Mouse (Mus musculus): ENCODE measurements around the gene Bcas3. TPM values are rescaled to one million over a fixed set of nuclear protein-coding genes. Genes with fewer than 3 reads are reported as not detected.

Bcas3 gene
- polyA plus RNA-seq, 1 experiment from 2014 or later = 18.2 TPM

DNA sequence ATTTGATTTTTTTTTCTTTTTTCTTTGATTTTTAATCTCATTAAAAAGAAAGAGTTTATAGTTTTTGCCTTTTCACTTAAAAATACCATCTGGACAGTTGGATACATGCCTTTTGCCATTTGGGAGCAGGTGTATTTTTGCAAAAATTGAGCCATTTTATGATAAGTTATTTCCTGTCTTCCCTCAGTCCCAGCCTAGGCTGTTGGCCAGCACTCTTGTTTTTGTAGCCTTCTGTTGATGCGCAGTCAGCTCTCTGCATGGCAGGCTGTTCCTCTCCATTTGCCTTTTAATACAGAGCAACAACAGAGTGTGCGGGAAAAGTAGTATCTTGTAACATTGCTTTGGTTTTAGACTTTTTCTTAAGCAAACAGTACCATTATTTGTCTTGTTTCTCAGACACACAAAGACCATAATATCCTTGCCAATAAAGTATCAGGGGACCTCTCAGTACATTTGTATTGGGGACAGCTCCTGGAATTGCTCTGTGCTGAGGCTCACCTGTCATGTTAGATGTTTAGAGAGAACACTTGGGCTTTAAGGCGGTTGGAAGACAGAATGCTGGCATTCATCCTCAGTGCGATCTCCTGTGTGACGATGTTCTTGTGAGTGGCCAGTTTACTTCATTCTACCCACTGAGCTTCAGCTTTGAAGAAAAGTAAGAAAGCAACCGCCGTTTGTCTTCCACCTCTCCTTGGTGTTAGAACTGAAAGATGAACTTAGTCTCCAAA lies 23.6 kb upstream of the Bcas3 start:
- H3K9ac ChIP-seq = no peak overlapping the region
- H3K9me3 ChIP-seq (replicated peaks) = no peaks in the 10 kb centered on the region
- no peak overlapping the region for H3K27ac ChIP-seq
- no peak for ATAC-seq
- H3K4me3 ChIP-seq = no peak overlapping the region
- peaks cover 76% of the 10 kb centered on the region for H3K36me3 ChIP-seq
- no peak overlapping the region for H3K4me2 ChIP-seq
- no peaks in the 10 kb centered on the region for H3K27me3 ChIP-seq (replicated peaks)
- H3K4me1 ChIP-seq = peaks cover 6% of the 10 kb centered on the region
- WGBS (ENCODE audit: insufficient replicate concordance) = 88% methylated on average over 7 of the region's 7 CpGs

DNA sequence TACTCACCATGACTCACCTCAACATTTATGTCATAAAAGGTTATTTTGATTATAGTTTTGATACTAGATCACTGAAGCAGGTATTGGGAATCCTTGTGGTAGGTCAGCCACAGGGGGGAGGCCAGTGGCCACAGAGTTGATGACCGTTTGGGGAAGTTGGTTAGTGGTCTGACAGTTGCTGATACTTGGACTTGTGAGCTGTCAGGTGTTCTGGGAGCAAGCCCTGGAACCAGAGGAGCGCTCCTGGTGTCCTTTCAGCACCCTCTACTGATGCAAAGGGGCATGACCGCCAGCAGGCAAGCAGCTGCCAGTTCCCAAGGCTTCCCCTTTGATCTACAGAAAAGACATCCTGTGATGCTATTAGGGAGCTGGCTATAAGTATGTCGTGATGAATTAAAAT lies 18.2 kb upstream of the Bcas3 start:
- peaks cover 21% of the 10 kb centered on the region for H3K4me1 ChIP-seq
- H3K4me3 ChIP-seq = no peak overlapping the region
- H3K4me2 ChIP-seq = no peak overlapping the region
- ATAC-seq = no peak
- no peaks in the 10 kb centered on the region for H3K27me3 ChIP-seq (replicated peaks)
- no peak overlapping the region; the same call in 1 of the 2 replicates for H3K27ac ChIP-seq
- no peak overlapping the region for H3K9ac ChIP-seq
- WGBS (ENCODE audit: insufficient replicate concordance) = 37% methylated on average over 4 of the region's 4 CpGs
- H3K9me3 ChIP-seq (replicated peaks) = no peaks in the 10 kb centered on the region
- H3K36me3 ChIP-seq = peaks cover 89% of the 10 kb centered on the region

DNA sequence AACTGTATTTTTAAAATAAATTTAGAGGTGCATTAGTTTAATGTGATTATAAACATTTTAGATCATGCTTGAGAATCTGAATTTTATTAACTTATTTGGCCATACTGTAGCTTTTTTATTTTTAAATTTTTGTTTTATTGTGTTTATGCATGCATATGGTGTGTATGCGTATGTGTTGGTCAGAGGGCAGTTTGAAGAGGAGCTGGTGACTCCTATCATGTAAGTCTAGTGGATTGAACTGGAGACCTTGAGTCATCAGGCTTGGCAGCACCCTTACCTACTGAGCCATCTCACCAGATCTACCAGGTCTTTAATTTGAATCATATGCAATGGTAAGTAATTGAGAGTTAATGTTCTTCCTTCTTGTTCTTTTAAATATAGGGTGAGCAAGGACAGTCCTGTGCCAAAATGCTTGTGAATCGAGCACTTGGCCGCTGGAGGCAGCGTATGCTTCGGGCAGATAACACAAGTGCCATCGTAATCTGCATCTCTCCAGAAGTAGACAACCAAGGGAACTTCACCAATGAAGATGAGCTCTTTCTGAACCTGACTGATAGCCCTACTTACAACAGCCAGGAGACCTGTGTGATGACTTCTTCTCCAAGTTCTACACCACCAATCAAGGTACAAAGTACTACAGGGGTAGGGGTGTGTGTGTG lies 13.7 kb upstream of the Bcas3 start:
- H3K27me3 ChIP-seq (replicated peaks) = no peaks in the 10 kb centered on the region
- peaks cover 57% of the 10 kb centered on the region for H3K4me1 ChIP-seq
- 20% methylated on average over 6 of the region's 6 CpGs for WGBS (ENCODE audit: insufficient replicate concordance)
- H3K4me2 ChIP-seq = peak overlapping the region; percentile 67
- peak; percentile 94 for ATAC-seq
- no peaks in the 10 kb centered on the region for H3K9me3 ChIP-seq (replicated peaks)
- peaks cover 88% of the 10 kb centered on the region for H3K36me3 ChIP-seq
- peak overlapping the region; percentile 96 for H3K27ac ChIP-seq
- peak overlapping the region; percentile 72 for H3K9ac ChIP-seq
- peak overlapping the region; percentile 57 for H3K4me3 ChIP-seq

DNA sequence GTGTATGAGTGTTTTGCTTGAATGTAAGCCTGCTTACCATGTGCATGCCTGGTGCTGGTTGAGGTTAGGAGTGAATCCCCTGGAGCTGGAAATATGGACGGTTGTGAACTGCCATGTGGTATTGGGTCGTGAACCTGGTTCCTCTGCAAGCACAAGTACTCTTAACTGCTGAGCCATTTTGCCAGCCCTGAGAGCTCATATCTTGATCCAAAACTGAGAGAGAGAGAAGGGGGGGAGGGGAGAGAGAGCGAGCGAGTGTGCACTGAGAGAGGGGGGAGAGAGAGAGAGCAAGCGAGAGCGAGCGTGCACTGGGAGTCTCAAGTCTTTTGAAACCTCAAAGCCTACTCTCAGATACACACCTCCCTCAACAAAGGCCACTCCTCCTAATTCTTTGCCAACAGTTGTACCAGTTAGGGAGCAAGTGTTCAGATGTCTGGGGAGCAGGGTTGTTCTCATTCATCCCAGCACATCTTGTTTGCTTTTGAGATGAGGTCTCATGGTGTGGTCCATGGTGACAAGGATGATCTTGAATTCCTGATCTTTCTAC lies 12.8 kb upstream of the Bcas3 start:
- peaks cover 59% of the 10 kb centered on the region for H3K4me1 ChIP-seq
- ATAC-seq = peak; percentile 56
- H3K4me2 ChIP-seq = peak overlapping the region; percentile 67
- no peaks in the 10 kb centered on the region for H3K27me3 ChIP-seq (replicated peaks)
- H3K9ac ChIP-seq = peak overlapping the region; percentile 72
- H3K27ac ChIP-seq = peak overlapping the region; percentile 96
- peaks cover 82% of the 10 kb centered on the region for H3K36me3 ChIP-seq
- no peaks in the 10 kb centered on the region for H3K9me3 ChIP-seq (replicated peaks)
- 50% methylated on average over 7 of the region's 7 CpGs for WGBS (ENCODE audit: insufficient replicate concordance)
- H3K4me3 ChIP-seq = peak overlapping the region; percentile 57

DNA sequence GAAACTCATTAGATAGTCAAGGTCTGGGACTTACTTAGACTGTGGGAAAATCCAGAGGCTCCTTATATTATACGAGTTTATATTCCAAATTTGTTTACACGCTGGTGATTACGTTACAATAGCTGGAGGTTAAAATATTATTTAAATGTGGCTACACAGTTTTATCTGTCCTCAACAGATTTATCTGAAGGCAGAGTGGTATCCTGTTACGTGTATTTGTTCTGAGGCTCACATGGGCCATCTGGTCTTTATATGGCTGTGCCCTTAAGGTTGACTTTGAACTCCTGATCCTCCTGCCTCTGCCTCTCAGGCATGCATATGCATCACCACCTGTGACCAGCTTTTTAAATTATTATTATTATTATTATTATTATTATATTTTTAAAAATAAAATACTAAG lies 852 bp downstream of the Bcas3 start:
- H3K36me3 ChIP-seq = peaks cover 17% of the 10 kb centered on the region
- peak overlapping the region; percentile 75 for H3K27ac ChIP-seq
- H3K9ac ChIP-seq = peak overlapping the region; percentile 84
- H3K4me1 ChIP-seq = peaks cover 53% of the 10 kb centered on the region
- no peaks in the 10 kb centered on the region for H3K27me3 ChIP-seq (replicated peaks)
- H3K4me2 ChIP-seq = peak overlapping the region; percentile 84
- no peaks in the 10 kb centered on the region for H3K9me3 ChIP-seq (replicated peaks)
- peak overlapping the region; percentile 75 for H3K4me3 ChIP-seq
- 38% methylated on average over 4 of the region's 4 CpGs for WGBS (ENCODE audit: insufficient replicate concordance)
- no peak for ATAC-seq

DNA sequence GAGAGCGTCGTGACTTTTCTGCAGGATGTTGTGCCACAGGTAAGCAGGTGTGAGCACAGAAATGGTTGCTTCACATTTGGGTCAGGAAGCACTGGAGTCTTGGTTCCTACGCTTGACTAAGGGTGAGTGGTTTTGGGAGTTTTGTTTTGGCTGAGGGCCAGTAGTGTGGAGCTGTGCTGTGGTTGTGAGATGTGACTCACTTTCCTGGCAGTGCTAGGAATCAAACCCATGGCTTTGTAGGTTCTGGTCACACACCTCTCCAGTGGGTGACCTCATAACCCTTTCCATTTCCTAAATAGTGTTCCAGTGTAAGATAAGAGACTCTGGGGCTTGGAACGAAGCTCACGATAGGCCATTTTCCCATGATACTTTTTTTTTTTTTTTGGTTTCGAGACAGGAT lies 6.7 kb downstream of the Bcas3 start:
- Histone ChIP-seq H3K4me1 (peaks cover 5% of the 10 kb centered on the region), H3K4me3 (no peak overlapping the region), H3K9me3 (replicated peaks) (no peaks in the 10 kb centered on the region), H3K27me3 (replicated peaks) (no peaks in the 10 kb centered on the region), H3K4me2 (no peak overlapping the region), H3K36me3 (peaks cover 61% of the 10 kb centered on the region), H3K27ac (no peak overlapping the region), H3K9ac (no peak overlapping the region)
- WGBS (ENCODE audit: insufficient replicate concordance) = 80% methylated on average over 6 of the region's 6 CpGs
- ATAC-seq = no peak

DNA sequence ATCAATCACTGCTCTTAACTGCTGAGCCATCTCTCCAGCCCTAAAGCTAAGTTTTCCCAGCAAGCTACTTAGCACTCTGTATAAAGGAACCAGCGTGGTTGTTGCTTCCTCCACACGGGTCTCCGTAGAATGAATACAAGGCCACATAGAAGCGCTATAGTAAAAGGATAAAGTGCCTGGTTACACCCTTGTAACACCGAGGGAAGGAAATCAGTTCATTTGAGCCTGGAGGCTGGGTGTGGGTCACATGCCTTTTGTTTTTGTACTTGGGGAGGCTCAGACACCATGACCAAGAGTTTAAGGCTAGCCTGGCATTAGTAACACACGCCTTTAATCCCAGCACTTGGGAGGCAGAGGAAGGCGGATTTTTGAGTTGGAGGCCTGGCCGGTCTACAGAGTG lies 8.7 kb downstream of the Bcas3 start:
- Histone ChIP-seq H3K9ac (no peak overlapping the region), H3K4me1 (no peaks in the 10 kb centered on the region), H3K4me3 (no peak overlapping the region), H3K27ac (no peak overlapping the region), H3K9me3 (replicated peaks) (no peaks in the 10 kb centered on the region), H3K4me2 (no peak overlapping the region), H3K36me3 (peaks cover 69% of the 10 kb centered on the region), H3K27me3 (replicated peaks) (no peaks in the 10 kb centered on the region)
- 84% methylated on average over 8 of the region's 8 CpGs for WGBS (ENCODE audit: insufficient replicate concordance)
- ATAC-seq = no peak

DNA sequence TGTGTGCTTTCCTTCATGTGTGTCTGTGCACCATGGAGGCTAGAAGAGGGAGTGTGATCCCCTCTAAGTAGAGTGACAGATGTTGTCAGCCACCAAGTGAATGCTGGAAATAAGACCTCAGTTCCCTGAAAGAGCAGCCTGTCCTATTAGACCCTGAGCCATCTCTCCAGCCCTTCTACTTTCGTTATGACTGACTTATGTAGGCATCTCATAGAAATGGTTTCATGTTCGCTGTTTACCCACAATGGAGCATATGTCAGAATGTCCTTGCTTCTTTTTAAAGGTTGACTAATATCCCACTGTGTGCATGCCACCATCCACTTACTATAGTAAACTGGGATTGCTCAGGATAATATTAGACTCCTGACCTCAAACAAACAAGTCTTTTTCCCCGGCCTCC lies 13.2 kb downstream of the Bcas3 start:
- no peak for ATAC-seq
- Histone ChIP-seq H3K9me3 (replicated peaks) (no peaks in the 10 kb centered on the region), H3K4me1 (no peaks in the 10 kb centered on the region), H3K4me2 (no peak overlapping the region), H3K27me3 (replicated peaks) (no peaks in the 10 kb centered on the region), H3K36me3 (peaks cover 50% of the 10 kb centered on the region), H3K27ac (no peak overlapping the region), H3K4me3 (no peak overlapping the region), H3K9ac (no peak overlapping the region)
- WGBS (ENCODE audit: insufficient replicate concordance) = 82% methylated on average over 3 of the region's 3 CpGs

DNA sequence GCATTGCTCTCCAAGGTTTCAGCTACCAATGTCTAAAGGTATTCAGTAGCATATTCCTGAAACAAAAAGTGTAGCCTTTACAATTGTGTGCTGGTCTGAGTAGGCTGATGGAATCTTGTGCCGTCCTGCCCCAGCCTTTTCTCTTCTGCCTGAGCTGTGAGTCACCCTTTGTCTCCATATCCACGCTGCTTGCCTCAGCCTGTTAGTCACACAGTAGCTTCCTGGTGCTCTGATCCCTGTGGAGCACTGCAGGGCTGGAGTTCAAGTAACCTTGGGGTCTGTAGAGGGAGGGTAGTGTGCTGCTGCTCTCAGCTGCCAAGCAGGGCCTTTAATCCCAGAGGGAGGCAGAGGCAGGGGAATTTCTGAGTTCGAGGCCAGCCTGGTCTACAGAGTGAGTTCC lies 14.9 kb downstream of the Bcas3 start:
- Histone ChIP-seq H3K4me1 (no peaks in the 10 kb centered on the region), H3K9me3 (replicated peaks) (no peaks in the 10 kb centered on the region), H3K9ac (no peak overlapping the region), H3K4me2 (no peak overlapping the region), H3K27ac (no peak overlapping the region), H3K4me3 (no peak overlapping the region), H3K36me3 (peaks cover 49% of the 10 kb centered on the region), H3K27me3 (replicated peaks) (no peaks in the 10 kb centered on the region)
- no peak for ATAC-seq
- 75% methylated on average over 3 of the region's 3 CpGs for WGBS (ENCODE audit: insufficient replicate concordance)

DNA sequence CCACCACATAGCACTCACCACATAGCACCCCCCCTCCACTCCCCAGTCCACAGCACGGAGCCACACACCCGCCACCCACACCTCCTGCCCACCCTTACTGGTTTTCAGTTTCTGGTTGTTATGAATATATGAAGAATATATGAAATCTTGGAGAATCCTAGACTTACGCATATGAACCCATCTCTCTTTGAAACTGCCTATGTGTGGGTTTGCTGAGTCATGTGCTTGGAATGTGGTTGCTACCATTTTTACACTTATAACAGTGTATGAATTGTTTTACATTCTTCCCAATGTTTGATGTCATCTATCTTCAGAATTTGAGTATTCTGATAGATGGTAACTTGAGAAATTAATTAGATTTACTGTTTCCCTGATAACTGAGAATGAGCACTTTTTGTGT lies 26.1 kb downstream of the Bcas3 start:
- ATAC-seq = no peak
- WGBS (ENCODE audit: insufficient replicate concordance) = 74% methylated on average over 3 of the region's 3 CpGs
- Histone ChIP-seq H3K36me3 (no peaks in the 10 kb centered on the region), H3K4me2 (no peak overlapping the region), H3K27ac (no peak overlapping the region), H3K4me1 (no peaks in the 10 kb centered on the region), H3K4me3 (no peak overlapping the region), H3K9ac (no peak overlapping the region), H3K27me3 (replicated peaks) (no peaks in the 10 kb centered on the region), H3K9me3 (replicated peaks) (no peaks in the 10 kb centered on the region)

DNA sequence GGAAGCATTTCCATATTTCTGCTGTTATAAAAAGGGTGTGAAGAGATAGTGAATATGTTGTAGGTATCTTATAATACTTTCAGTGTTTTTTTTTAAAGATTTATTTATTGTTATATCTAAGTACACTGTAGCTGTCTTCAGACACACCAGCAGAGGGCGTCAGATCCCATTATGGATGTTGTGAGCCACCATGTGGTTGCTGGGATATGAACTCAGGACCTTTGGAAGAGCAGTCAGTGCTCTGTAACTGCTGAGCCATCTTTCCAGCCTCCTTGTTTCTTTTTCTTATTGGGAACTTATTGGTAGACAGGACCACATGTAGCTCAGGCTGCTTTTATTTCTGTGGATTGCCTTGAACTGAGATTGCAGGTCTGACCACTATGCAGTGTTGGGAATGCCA lies 27.1 kb downstream of the Bcas3 start:
- Histone ChIP-seq H3K27me3 (replicated peaks) (no peaks in the 10 kb centered on the region), H3K9me3 (replicated peaks) (no peaks in the 10 kb centered on the region), H3K9ac (no peak overlapping the region), H3K4me1 (no peaks in the 10 kb centered on the region), H3K4me2 (no peak overlapping the region), H3K4me3 (no peak overlapping the region), H3K36me3 (no peaks in the 10 kb centered on the region), H3K27ac (no peak overlapping the region)
- ATAC-seq = no peak
- WGBS (ENCODE audit: insufficient replicate concordance) = 3% methylated on average over 1 of the region's 1 CpGs

DNA sequence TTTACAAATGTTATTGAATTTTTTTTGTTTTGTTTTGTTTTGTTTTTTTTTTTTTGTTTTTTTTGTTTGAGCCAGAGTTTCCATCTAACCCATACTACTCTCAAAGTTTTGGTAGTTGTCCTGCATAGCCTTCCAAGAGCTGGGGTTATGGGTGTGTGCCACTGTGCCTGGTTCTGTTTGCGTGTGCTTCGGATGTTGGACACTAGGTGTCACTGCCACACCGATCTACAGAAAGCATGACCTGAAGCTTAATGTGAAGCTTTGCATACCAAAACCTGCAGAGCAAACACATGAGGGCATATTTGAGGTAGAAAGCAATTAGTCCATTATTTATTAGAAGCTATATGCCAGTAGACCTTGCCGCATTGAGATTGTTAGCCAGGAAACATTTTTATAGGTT lies 29.1 kb downstream of the Bcas3 start:
- H3K27me3 ChIP-seq (replicated peaks) = no peaks in the 10 kb centered on the region
- 0 out of 2 replicates have a peak, but pooled peaks have one; percentile 24 for ATAC-seq
- no peaks in the 10 kb centered on the region for H3K4me1 ChIP-seq
- H3K4me3 ChIP-seq = no peak overlapping the region
- H3K4me2 ChIP-seq = no peak overlapping the region
- WGBS (ENCODE audit: insufficient replicate concordance) = 15% methylated on average over 4 of the region's 4 CpGs
- H3K36me3 ChIP-seq = no peaks in the 10 kb centered on the region
- no peak overlapping the region for H3K27ac ChIP-seq
- no peak overlapping the region for H3K9ac ChIP-seq
- H3K9me3 ChIP-seq (replicated peaks) = no peaks in the 10 kb centered on the region
